Mouse (Mus musculus) limb, embryonic 13.5 days (tissue): ENCODE measurements at regions not wholly inside any gene's neighbourhood (a gene's known extent, or its start where the extent isn't known, plus 50 kb on each side); places are given as distances from the start of the nearest gene placed in this dataset.

Experiments used
- ATAC-seq: fragments of 200-750 bp; cut with Nextera tagmentation; 2 replicates; pipeline ENCODE4 v1.8.0; 2017; ENCODE audit warnings: low read depth, moderate number of reproducible peaks, moderate TSS enrichment; ENCODE audit not compliant: low FRiP score
- H3K27ac ChIP-seq: fragments of 300-500 bp; sonication (generic); 2 replicates; pipeline ENCODE4 v1.5.1; 2015; ENCODE audit warnings: inconsistent platforms, mild to moderate bottlenecking, moderate library complexity
- H3K27me3 ChIP-seq: fragments of 300-500 bp; sonication (generic); 2 replicates; pipeline ENCODE4 v1.6.1; 2015; ENCODE audit warnings: mild to moderate bottlenecking, inconsistent platforms
- H3K36me3 ChIP-seq: fragments of 300-500 bp; sonication (generic); 2 replicates; pipeline ENCODE4 v1.6.1; 2015; ENCODE audit warnings: inconsistent platforms, mild to moderate bottlenecking, moderate library complexity
- H3K4me1 ChIP-seq: fragments of 300-500 bp; sonication (generic); 2 replicates; pipeline ENCODE4 v1.6.1; 2015; ENCODE audit warnings: inconsistent platforms
- H3K4me2 ChIP-seq: fragments of 300-500 bp; sonication (generic); replicated peaks from 2 replicates; pipeline ENCODE4 v1.6.1; 2015; ENCODE audit warnings: inconsistent platforms, mild to moderate bottlenecking, moderate library complexity
- H3K4me3 ChIP-seq: fragments of 300-500 bp; sonication (generic); 2 replicates; pipeline ENCODE4 v1.5.1; 2015; ENCODE audit warnings: moderate library complexity, mild to moderate bottlenecking, inconsistent platforms
- H3K9ac ChIP-seq: fragments of 300-500 bp; sonication (generic); 2 replicates; pipeline ENCODE4 v1.6.1; 2015; ENCODE audit warnings: mild to moderate bottlenecking, inconsistent platforms
- H3K9me3 ChIP-seq: fragments of 300-500 bp; sonication (generic); 2 replicates; pipeline ENCODE4 v1.6.1; 2016; ENCODE audit warnings: inconsistent platforms
- WGBS: fragments of 180-500 bp; shearing (Covaris S2); methylation state at CpG from one replicate; pipeline ENCODE4 v1.1.7; 2015; 5-methylcytosine and 5-hydroxymethylcytosine counted together

DNA sequence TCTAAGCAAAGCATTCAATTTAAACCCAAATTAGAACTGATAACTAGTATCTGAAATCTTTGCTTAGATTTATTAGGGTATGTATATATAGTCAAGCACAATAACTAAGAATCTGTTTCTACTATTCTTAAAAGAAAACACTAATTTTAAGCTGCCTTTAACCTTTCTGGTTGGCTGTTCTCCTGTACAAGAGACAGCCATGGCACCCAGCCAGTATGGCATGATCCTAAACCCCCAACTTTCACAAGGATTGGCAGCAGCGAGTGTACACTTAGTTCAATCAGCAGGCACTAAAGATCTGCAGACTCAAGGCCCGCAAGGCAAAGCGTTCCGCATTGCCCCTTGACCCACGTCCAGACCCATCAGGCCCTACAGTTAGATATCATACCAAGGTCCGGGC is 91.3 kb upstream of the Crim1 start:
- no peak for ATAC-seq
- Histone ChIP-seq H3K9me3 (no peaks in the 10 kb centered on the region), H3K9ac (no peak overlapping the region), H3K4me1 (no peaks in the 10 kb centered on the region), H3K27me3 (no peaks in the 10 kb centered on the region), H3K27ac (no peak overlapping the region), H3K4me3 (no peak overlapping the region), H3K36me3 (no peaks in the 10 kb centered on the region), H3K4me2 (no peak overlapping the region)
- WGBS = 95% methylated on average over 6 of the region's 6 CpGs

GRCm38 (mm10) chr17:78109364-78110222 is 90.5 kb upstream of the Crim1 start:
- Histone ChIP-seq H3K36me3 (no peaks in the 10 kb centered on the region), H3K4me1 (no peaks in the 10 kb centered on the region), H3K9me3 (no peaks in the 10 kb centered on the region), H3K9ac (no peak overlapping the region), H3K4me3 (no peak overlapping the region), H3K27ac (no peak overlapping the region), H3K27me3 (no peaks in the 10 kb centered on the region), H3K4me2 (no peak overlapping the region)
- WGBS = 79% methylated on average over 7 of the region's 7 CpGs
- ATAC-seq = no peak

DNA sequence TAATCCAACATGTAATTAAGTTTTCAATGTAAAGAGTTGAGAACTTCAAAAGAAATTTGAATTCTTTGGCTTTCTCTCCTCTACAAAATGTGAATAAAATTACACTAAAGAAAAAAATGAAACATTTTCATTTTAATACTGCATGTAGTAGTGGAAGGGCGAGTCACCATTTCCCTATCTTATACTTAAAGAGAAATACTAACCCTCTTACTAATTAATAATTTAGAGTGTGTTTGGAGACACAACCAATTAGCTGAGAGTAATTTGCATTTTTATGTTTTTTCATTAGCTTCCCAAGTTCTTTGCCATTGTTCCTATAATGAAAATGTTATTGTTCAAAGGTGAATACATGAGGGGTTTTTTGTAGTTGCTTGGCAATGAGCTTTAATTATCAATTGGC is 67.9 kb upstream of the Crim1 start:
- no peaks in the 10 kb centered on the region for H3K36me3 ChIP-seq
- no peak overlapping the region for H3K4me3 ChIP-seq
- no peak overlapping the region for H3K4me2 ChIP-seq
- no peaks in the 10 kb centered on the region for H3K27me3 ChIP-seq
- H3K4me1 ChIP-seq = no peaks in the 10 kb centered on the region
- no peak for ATAC-seq
- no peak overlapping the region for H3K9ac ChIP-seq
- WGBS = 87% methylated on average over 1 of the region's 1 CpGs
- no peaks in the 10 kb centered on the region for H3K9me3 ChIP-seq
- no peak overlapping the region for H3K27ac ChIP-seq

- Histone ChIP-seq H3K27me3 (no peaks in the 10 kb centered on the region), H3K4me1 (no peaks in the 10 kb centered on the region), H3K9ac (no peak overlapping the region), H3K9me3 (no peaks in the 10 kb centered on the region), H3K4me3 (no peak overlapping the region), H3K4me2 (no peak overlapping the region), H3K27ac (no peak overlapping the region), H3K36me3 (no peaks in the 10 kb centered on the region)
- WGBS = 86% methylated on average over 1 of the region's 1 CpGs
- no peak for ATAC-seq
Measured at GRCm38 (mm10) chr17:78137986-78138385, 62.1 kb upstream of the Crim1 start.

GRCm38 (mm10) chr17:78140660-78141059 is 59.4 kb upstream of the Crim1 start:
- no peak overlapping the region for H3K27ac ChIP-seq
- ATAC-seq = no peak
- H3K4me3 ChIP-seq = no peak overlapping the region
- H3K36me3 ChIP-seq = no peaks in the 10 kb centered on the region
- no peaks in the 10 kb centered on the region for H3K4me1 ChIP-seq
- no peak overlapping the region for H3K4me2 ChIP-seq
- no peaks in the 10 kb centered on the region for H3K27me3 ChIP-seq
- no peak overlapping the region for H3K9ac ChIP-seq
- H3K9me3 ChIP-seq = no peaks in the 10 kb centered on the region
- 83% methylated on average over 7 of the region's 7 CpGs for WGBS

DNA sequence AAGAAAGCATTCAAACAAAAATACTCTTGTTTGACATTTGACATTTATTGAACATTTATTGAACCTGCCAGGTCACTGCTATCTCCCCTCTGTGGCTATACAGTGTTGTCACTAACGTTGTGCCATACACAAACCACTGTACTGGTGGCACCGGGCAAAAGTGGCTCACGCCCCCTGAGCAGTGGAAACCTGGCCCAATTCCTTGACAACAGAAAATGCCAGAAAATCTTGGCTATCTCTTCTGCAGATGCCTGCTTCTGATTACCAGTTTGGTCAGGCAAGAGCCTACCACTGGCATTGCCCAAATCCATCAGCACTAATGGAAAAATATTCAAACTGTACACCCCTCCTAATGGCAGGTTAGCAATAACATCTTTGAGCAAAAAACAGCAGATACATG is 58.9 kb upstream of the Crim1 start:
- no peaks in the 10 kb centered on the region for H3K36me3 ChIP-seq
- no peaks in the 10 kb centered on the region for H3K4me1 ChIP-seq
- H3K4me2 ChIP-seq = no peak overlapping the region
- no peak for ATAC-seq
- no peaks in the 10 kb centered on the region for H3K9me3 ChIP-seq
- no peak overlapping the region for H3K9ac ChIP-seq
- H3K4me3 ChIP-seq = no peak overlapping the region
- no peak overlapping the region for H3K27ac ChIP-seq
- 85% methylated on average over 3 of the region's 3 CpGs for WGBS
- no peaks in the 10 kb centered on the region for H3K27me3 ChIP-seq

DNA sequence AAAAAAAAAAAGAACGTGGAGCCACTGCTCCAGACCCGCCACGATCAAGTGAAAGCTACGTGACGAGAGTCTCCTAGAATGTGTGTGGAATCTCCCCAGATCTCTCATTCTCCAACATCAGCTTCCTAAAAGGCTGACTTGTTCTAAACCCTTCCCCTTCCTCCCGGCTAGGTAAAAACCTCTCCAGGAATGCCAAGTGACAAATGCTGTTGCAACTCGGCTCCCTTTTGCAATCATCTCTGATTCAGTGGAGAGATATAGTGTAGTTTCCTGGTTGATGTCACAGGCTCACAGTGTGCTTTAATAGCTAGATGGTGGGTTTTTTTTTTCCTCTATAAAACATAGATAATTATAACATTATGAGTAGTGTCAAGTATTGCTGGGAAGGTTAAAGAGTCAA is 57.6 kb upstream of the Crim1 start:
- no peaks in the 10 kb centered on the region for H3K9me3 ChIP-seq
- no peak for ATAC-seq
- H3K4me1 ChIP-seq = 0 out of 2 replicates have a peak, but pooled peaks cover under 1% of the 10 kb centered on the region
- 0 out of 2 replicates have a peak, but pooled peaks cover 3% of the 10 kb centered on the region for H3K27me3 ChIP-seq
- no peaks in the 10 kb centered on the region for H3K36me3 ChIP-seq
- no peak overlapping the region for H3K27ac ChIP-seq
- no peak overlapping the region for H3K4me2 ChIP-seq
- 83% methylated on average over 7 of the region's 7 CpGs for WGBS
- no peak overlapping the region for H3K4me3 ChIP-seq
- H3K9ac ChIP-seq = no peak overlapping the region

- WGBS = 38% methylated on average over 4 of the region's 4 CpGs
- Histone ChIP-seq H3K9ac (no peak overlapping the region), H3K9me3 (no peaks in the 10 kb centered on the region), H3K4me1 (peaks cover 9% of the 10 kb centered on the region), H3K27ac (no peak overlapping the region), H3K27me3 (0 out of 2 replicates have a peak, but pooled peaks cover 3% of the 10 kb centered on the region), H3K36me3 (no peaks in the 10 kb centered on the region), H3K4me2 (no peak overlapping the region), H3K4me3 (no peak overlapping the region)
- no peak for ATAC-seq
Measured at GRCm38 (mm10) chr17:78145335-78145734, 54.7 kb upstream of the Crim1 start.
